8 mouse cellular contexts compared by ENCODE assay signal in genomic region chr7:19282385-19282784, GRCm38 (mm10). TPM values are rescaled to one million over a fixed set of nuclear protein-coding genes. Genes with fewer than 3 reads are reported as not detected.
DNase-seq lines count a peak whose midpoint lies in the region; ATAC-seq and TF ChIP-seq lines count a peak whose summit lies in the region.

Gene Rtn2, plus strand, starts transcription at chr7:19282624.

- TF ChIP-seq EP300 in MEL (IDR thresholded peaks at IDR 0.05; ENCODE audit: low read depth in 1 of 2, low read length in 2 of 2) = no peak

- peak within 1 kb of the TSS; percentile 49 to 55 for H3K4me3 ChIP-seq in MEL (ENCODE audit: control insufficient read depth in 1 of 2, insufficient read depth in 1 of 2, low read depth in 2 of 2, low read length in 2 of 2)
- H3K4me3 ChIP-seq in forebrain, embryonic 15.5 days = peak within 1 kb of the TSS; percentile 88
- H3K4me3 ChIP-seq in lung, embryonic 15.5 days = peak within 1 kb of the TSS; percentile 48

- H3K4me2 ChIP-seq in forebrain, embryonic 15.5 days (replicated peaks) = peak within 1 kb of the TSS; percentile 76
- peak within 1 kb of the TSS; percentile 97 for H3K4me2 ChIP-seq in lung, embryonic 15.5 days

- H3K79me2 ChIP-seq in MEL (ENCODE audit: control insufficient read depth, insufficient read depth, low read length, poor library complexity) = no peaks in the 10 kb centered on the region

- no peaks in the 10 kb centered on the region for H3K36me3 ChIP-seq in MEL (ENCODE audit: control insufficient read depth in 1 of 2, insufficient read depth in 2 of 2, low read length in 2 of 2)
- H3K36me3 ChIP-seq in forebrain, embryonic 15.5 days = peaks cover 11% of the 10 kb centered on the region
- H3K36me3 ChIP-seq in lung, embryonic 15.5 days = no peaks in the 10 kb centered on the region

- no peak for TF ChIP-seq RAD21 in MEL (IDR thresholded peaks at IDR 0.05; ENCODE audit: low read depth, low read length)

- ATAC-seq in forebrain, embryonic 15.5 days (replicated peaks) = peak; percentile 86
- ATAC-seq in lung, embryonic 15.5 days (ENCODE audit: borderline replicate concordance, extremely low read depth, low FRiP score, low TSS enrichment) = peak; percentile 77

- 2% methylated on average over 36 of the region's 37 CpGs for WGBS in forebrain, embryonic 15.5 days
- under 1% methylated on average over 37 of the region's 37 CpGs for WGBS in lung, embryonic 15.5 days

- no peak within 1 kb of the TSS for H3K27ac ChIP-seq in MEL (ENCODE audit: control insufficient read depth, low read depth, low read length)
- peak within 1 kb of the TSS; percentile 93 for H3K27ac ChIP-seq in forebrain, embryonic 15.5 days (replicated peaks)
- H3K27ac ChIP-seq in lung, embryonic 15.5 days = no peak within 1 kb of the TSS

- DNase-seq in MEL (ENCODE audit: low read depth, low spot score) = peak; percentile 88
- DNase-seq in cerebellum, adult 11 months = peak; percentile 87
- peak; percentile 75 for DNase-seq in heart, postnatal 4 days
- DNase-seq in layer of hippocampus, adult 8-10 months (ENCODE audit: low spot score in 2 of 2) = peak; percentile 67 to 72
- peak; percentile 85 for DNase-seq in retina, adult 2 months (ENCODE audit: low read depth, low spot score)
- peak; percentile 66 for DNase-seq in thymus, postnatal 25 days

- peak within 1 kb of the TSS; percentile 37 for H3K9ac ChIP-seq in MEL (ENCODE audit: control insufficient read depth, low read depth, low read length, poor library complexity, severe bottlenecking)
- peak within 1 kb of the TSS; percentile 98 for H3K9ac ChIP-seq in forebrain, embryonic 15.5 days (replicated peaks)
- peak within 1 kb of the TSS; percentile 29 for H3K9ac ChIP-seq in lung, embryonic 15.5 days

- no peak for TF ChIP-seq CTCF in MEL (IDR thresholded peaks at IDR 0.05 in 2 of 3, conservative IDR thresholded peaks at IDR 0.05 in 1 of 3; ENCODE audit: control insufficient read depth in 1 of 3, insufficient read depth in 1 of 3, low read depth in 2 of 3, low read length in 3 of 3, poor library complexity in 1 of 3, severe bottlenecking in 1 of 3)

- H3K9me3 ChIP-seq in MEL (replicated peaks; ENCODE audit: insufficient read depth, low read length) = no peaks in the 10 kb centered on the region
- no peaks in the 10 kb centered on the region for H3K9me3 ChIP-seq in forebrain, embryonic 15.5 days
- H3K9me3 ChIP-seq in lung, embryonic 15.5 days = no peaks in the 10 kb centered on the region

- 0 out of 4 replicates have a peak, but pooled peaks cover 0 to 4% of the 10 kb centered on the region in 2 experiments for H3K4me1 ChIP-seq in MEL (ENCODE audit: control insufficient read depth in 1 of 2, insufficient read depth in 2 of 2, low read length in 2 of 2)
- peaks cover 36% of the 10 kb centered on the region for H3K4me1 ChIP-seq in forebrain, embryonic 15.5 days
- peaks cover 20% of the 10 kb centered on the region for H3K4me1 ChIP-seq in lung, embryonic 15.5 days

- no peaks in the 10 kb centered on the region for H3K27me3 ChIP-seq in MEL (ENCODE audit: control insufficient read depth in 1 of 2, insufficient read depth in 2 of 2, low read length in 2 of 2)
- peaks cover 40% of the 10 kb centered on the region for H3K27me3 ChIP-seq in forebrain, embryonic 15.5 days
- H3K27me3 ChIP-seq in lung, embryonic 15.5 days = peaks cover 72% of the 10 kb centered on the region

- no peak for TF ChIP-seq POLR2A in MEL (IDR thresholded peaks at IDR 0.05; ENCODE audit: control insufficient read depth in 1 of 2, insufficient read depth in 1 of 2, low read depth in 1 of 2, low read length in 2 of 2, poor library complexity in 1 of 2)

TF ChIP-seq in MEL, 35 proteins besides CTCF, POLR2A, EP300 and RAD21:
- TF ChIP-seq TBP (IDR thresholded peaks at IDR 0.05; ENCODE audit: low read depth, low read length) (no peak), GABPA (IDR thresholded peaks at IDR 0.05; ENCODE audit: low read depth, low read length) (no peak), MAX (IDR thresholded peaks at IDR 0.05; ENCODE audit: low read length) (no peak), BHLHE40 (IDR thresholded peaks at IDR 0.05; ENCODE audit: borderline replicate concordance, low read depth, low read length) (no peak), TAL1 (IDR thresholded peaks at IDR 0.05; ENCODE audit: low read length) (no peak), MXI1 (IDR thresholded peaks at IDR 0.05; ENCODE audit: low read depth, low read length) (no peak), MYB (IDR thresholded peaks at IDR 0.05; ENCODE audit: low read depth, low read length) (no peak)

RNA-seq across cellular contexts. Expression of gene Rtn2, which starts in this region (rescaled TPM):
- 0.27 and 0.52 TPM in 2 replicates for total RNA-seq in MEL (2012; rRNA removed)
- polyA plus RNA-seq in MEL (2012; ENCODE audit: insufficient read depth in 1 of 2, insufficient read length in 2 of 2, low read depth in 1 of 2, low replicate concordance in 2 of 2, missing spikeins in 1 of 2) = 1 to 10 TPM in 1 of 2 experiments, not detected in 1; 1.4 TPM
- polyA plus RNA-seq in forebrain, embryonic 15.5 days (2015; fragmentation: Nextera tagmentation; extraction: Ambion mirVana) = 123 and 127 TPM in 2 replicates
- total RNA-seq in heart, postnatal 4 days (2021) = 10 to 100 TPM; 30.2 to 32.3 TPM
- 10 to 100 TPM; 76.6 to 96.7 (median 85.4) TPM for total RNA-seq in layer of hippocampus, adult 8-10 months (2022)
- 10.6 and 11.4 TPM in 2 replicates for polyA plus RNA-seq in lung, embryonic 15.5 days (2015; fragmentation: Nextera tagmentation; extraction: Ambion mirVana)

Comparison
In these comparisons a context has a peak if more than half of its experiments do, and no peak if none do; other contexts are left out.
1. RNA of gene Rtn2 (total RNA-seq): 76.6 to 96.7 TPM in layer of hippocampus, adult 8-10 months and 30.2 to 32.3 TPM in heart, postnatal 4 days; 0.27 to 0.52 TPM in MEL; every median in the first group is over 10 times any median in the second.
2. RNA of gene Rtn2 (polyA plus RNA-seq): 123 to 127 TPM in forebrain, embryonic 15.5 days; 10.6 to 11.4 TPM in lung, embryonic 15.5 days and 1.4 TPM in MEL; every median in the first group is over 10 times any median in the second.
3. H3K9ac ChIP-seq: peak in every context shown above with its lines; median percentile 98 in forebrain, embryonic 15.5 days; 37 in MEL; 29 in lung, embryonic 15.5 days.
4. Peak in every context shown above with its lines, with median percentiles within 50 percentile points of each other: DNase-seq and H3K4me3 ChIP-seq.